Mouse (Mus musculus) midbrain, embryonic 16.5 days (tissue): ENCODE measurements around the gene Exog. TPM values are rescaled to one million over a fixed set of nuclear protein-coding genes. Genes with fewer than 3 reads are reported as not detected.
A peak's percentile ranks its signal among the peaks of the same experiment; 100 is the strongest.

Source experiments
- ATAC-seq: fragments of 200-750 bp; cut with Nextera tagmentation; 2 replicates; pipeline ENCODE4 v1.8.0; 2017; ENCODE audit warnings: moderate TSS enrichment
- H3K27ac ChIP-seq: fragments of 300-500 bp; sonication (generic); 2 replicates; pipeline ENCODE4 v1.5.1; 2014; ENCODE audit warnings: mild to moderate bottlenecking, low read length, mixed read lengths
- H3K27me3 ChIP-seq: fragments of 300-500 bp; sonication (generic); 2 replicates; pipeline ENCODE4 v1.6.1; 2014; ENCODE audit warnings: low read depth, low read length, mixed read lengths; ENCODE audit not compliant: control insufficient read depth, insufficient read depth
- H3K36me3 ChIP-seq: fragments of 300-500 bp; sonication (generic); 2 replicates; pipeline ENCODE4 v1.6.1; 2014; ENCODE audit warnings: mild to moderate bottlenecking, low read length, moderate library complexity, mixed read lengths; ENCODE audit not compliant: control insufficient read depth, insufficient read depth
- H3K4me1 ChIP-seq: fragments of 300-500 bp; sonication (generic); 2 replicates; pipeline ENCODE4 v1.6.1; 2014; ENCODE audit warnings: mild to moderate bottlenecking, low read length, mixed read lengths; ENCODE audit not compliant: control insufficient read depth, insufficient read depth
- H3K4me2 ChIP-seq: fragments of 300-500 bp; sonication (generic); 2 replicates; pipeline ENCODE4 v1.6.1; 2014; ENCODE audit warnings: mild to moderate bottlenecking, low read length, mixed read lengths
- H3K4me3 ChIP-seq: fragments of 300-500 bp; sonication (generic); 2 replicates; pipeline ENCODE4 v1.5.1; 2014; ENCODE audit warnings: low read depth, mild to moderate bottlenecking, low read length, moderate library complexity, mixed read lengths
- H3K9ac ChIP-seq: fragments of 300-500 bp; sonication (generic); 2 replicates; pipeline ENCODE4 v1.6.1; 2014; ENCODE audit warnings: low read depth, low read length, mixed read lengths
- H3K9me3 ChIP-seq: fragments of 300-500 bp; sonication (generic); replicated peaks from 2 replicates; pipeline ENCODE4 v1.6.1; 2014; ENCODE audit warnings: mild to moderate bottlenecking, low read length, mixed read lengths; ENCODE audit not compliant: control insufficient read depth, poor library complexity, severe bottlenecking
- WGBS: fragments of 180-500 bp; shearing (Covaris S2); extraction: QIAGEN DNeasy Blood & Tissue Kit; methylation state at CpG from one replicate; pipeline ENCODE4 v1.1.7; 2014; 5-methylcytosine and 5-hydroxymethylcytosine counted together
- polyA plus RNA-seq: library from polyadenylated mRNA; unstranded; fragments of >200 nt; fragmentation: Nextera tagmentation; extraction: Ambion mirVana; gene quantifications from 2 replicates; pipeline ENCODE4 v1.2.1, GENCODE M21; 2015

Gene Exog
- polyA plus RNA-seq, 1 experiment from 2014 or later, result 53.3 TPM

DNA sequence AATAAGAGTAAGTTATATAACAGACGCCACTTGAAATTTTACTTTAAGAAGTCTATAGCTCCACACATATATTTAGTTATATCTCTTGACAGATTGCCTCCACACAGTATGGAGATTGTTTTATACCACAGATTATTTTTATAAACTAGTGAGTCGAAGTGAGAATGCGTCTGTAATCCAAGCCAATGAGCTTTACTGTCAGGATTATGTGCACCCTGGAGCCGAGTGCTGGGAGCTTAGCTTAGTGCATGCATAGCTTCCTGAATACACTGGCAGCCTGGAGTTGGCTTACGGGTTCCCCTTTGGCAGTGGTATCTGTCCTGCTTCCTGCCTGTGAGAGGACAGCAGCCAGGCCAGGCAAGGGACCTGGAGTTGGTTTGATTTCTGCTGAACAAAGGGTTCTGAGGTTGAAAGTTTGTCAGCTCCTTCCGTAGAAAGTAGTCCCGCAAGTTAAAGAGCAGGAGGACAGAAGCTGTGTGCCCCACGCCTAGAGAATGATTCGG lies 6.2 kb upstream of the Exog start:
- no peaks in the 10 kb centered on the region for H3K4me1 ChIP-seq
- peaks cover 22% of the 10 kb centered on the region for H3K36me3 ChIP-seq
- no peaks in the 10 kb centered on the region for H3K27me3 ChIP-seq
- H3K9ac ChIP-seq, result no peak overlapping the region
- H3K4me3 ChIP-seq, result no peak overlapping the region
- H3K27ac ChIP-seq, result no peak overlapping the region
- no peaks in the 10 kb centered on the region for H3K9me3 ChIP-seq
- no peak overlapping the region for H3K4me2 ChIP-seq
- ATAC-seq, result no peak
- 91% methylated on average over 9 of the region's 9 CpGs for WGBS

DNA sequence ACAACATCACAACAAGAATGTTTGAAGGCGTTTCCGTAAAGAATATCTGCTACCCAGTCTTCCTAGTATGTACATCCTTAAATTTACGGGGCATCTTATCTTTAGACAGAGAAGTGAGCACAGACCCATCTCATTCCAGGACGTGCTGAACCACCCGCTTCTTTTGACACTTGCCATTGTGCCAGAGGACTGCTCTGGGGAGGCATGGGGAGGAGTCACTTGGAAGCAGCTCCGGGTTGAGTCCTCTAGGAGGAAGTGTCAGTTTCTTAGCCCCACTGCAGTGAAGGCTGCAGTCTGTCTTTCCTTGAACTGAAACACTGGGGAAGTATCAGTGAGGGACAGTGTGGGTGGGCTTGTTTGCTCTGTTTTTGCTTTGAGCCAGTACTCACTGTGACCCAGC lies 994 bp downstream of the Exog start:
- WGBS, result 42% methylated on average over 6 of the region's 6 CpGs
- ATAC-seq, result no peak
- peaks cover 13% of the 10 kb centered on the region for H3K4me1 ChIP-seq

DNA sequence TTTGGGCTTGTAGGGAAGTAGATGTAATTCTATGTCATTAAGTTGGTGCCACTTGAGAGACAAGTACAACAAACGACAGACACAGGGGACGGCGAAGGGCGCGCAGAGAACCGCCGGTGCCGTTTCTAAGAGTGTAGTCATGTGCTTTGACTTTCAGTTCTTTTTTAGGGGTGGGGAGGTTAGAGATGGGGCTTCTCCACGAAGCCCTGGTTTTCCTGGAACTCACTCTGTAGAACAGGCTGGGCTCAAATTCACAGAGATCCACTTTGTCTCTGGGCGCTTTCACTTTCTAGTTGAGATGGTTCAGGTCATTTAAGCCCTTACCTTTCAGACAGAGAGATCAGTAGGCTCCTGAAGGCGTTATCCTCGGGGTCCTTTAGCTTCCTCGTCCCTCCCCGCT lies 11.2 kb downstream of the Exog start:
- peaks cover 7% of the 10 kb centered on the region; the same call in 1 of the 2 replicates for H3K36me3 ChIP-seq
- no peak overlapping the region for H3K4me2 ChIP-seq
- 93% methylated on average over 14 of the region's 14 CpGs for WGBS
- no peaks in the 10 kb centered on the region for H3K27me3 ChIP-seq
- no peak overlapping the region for H3K4me3 ChIP-seq
- ATAC-seq, result no peak
- no peak overlapping the region for H3K27ac ChIP-seq
- H3K4me1 ChIP-seq, result no peaks in the 10 kb centered on the region
- no peaks in the 10 kb centered on the region for H3K9me3 ChIP-seq
- no peak overlapping the region for H3K9ac ChIP-seq

More for the DNA sequence above, 994 bp downstream of the Exog start:
- H3K4me3 ChIP-seq, result peak overlapping the region; percentile 95
- H3K27me3 ChIP-seq, result no peaks in the 10 kb centered on the region
- peak overlapping the region; percentile 92 for H3K4me2 ChIP-seq
- H3K27ac ChIP-seq, result no peak overlapping the region
- H3K36me3 ChIP-seq, result peaks cover 15% of the 10 kb centered on the region
- H3K9ac ChIP-seq, result peak overlapping the region; percentile 82
- H3K9me3 ChIP-seq, result no peaks in the 10 kb centered on the region

DNA sequence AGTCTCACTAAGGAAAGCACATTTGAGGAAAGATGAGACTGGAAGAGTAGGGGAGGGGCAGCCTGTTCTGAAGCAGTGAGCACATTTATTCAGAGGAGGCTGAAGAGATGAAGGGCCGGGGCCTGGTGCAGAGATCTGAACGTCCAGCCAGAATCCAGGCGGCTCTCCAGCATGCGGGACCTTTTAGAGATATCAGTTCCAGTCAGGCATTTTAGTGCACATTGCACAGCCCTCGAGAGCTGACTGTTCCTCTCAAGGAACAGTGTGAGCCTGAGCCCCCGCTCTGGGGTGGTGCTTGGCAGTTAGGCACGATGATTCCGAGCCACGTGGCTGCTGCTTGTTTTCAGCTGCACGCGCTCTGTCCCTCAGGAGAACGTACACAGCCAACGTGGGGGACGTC lies 12.4 kb downstream of the Exog start:
- Histone ChIP-seq H3K4me2 (no peak overlapping the region), H3K27ac (no peak overlapping the region), H3K4me3 (no peak overlapping the region), H3K9ac (no peak overlapping the region), H3K36me3 (peaks cover 5% of the 10 kb centered on the region), H3K9me3 (no peaks in the 10 kb centered on the region), H3K4me1 (no peaks in the 10 kb centered on the region), H3K27me3 (no peaks in the 10 kb centered on the region)
- no peak for ATAC-seq
- WGBS, result 92% methylated on average over 14 of the region's 14 CpGs

- H3K9me3 ChIP-seq, result no peaks in the 10 kb centered on the region
- no peak for ATAC-seq
- WGBS, result 44% methylated on average over 8 of the region's 8 CpGs
- H3K36me3 ChIP-seq, result peaks cover 15% of the 10 kb centered on the region
- no peaks in the 10 kb centered on the region for H3K4me1 ChIP-seq
- H3K27me3 ChIP-seq, result no peaks in the 10 kb centered on the region
- no peak overlapping the region for H3K9ac ChIP-seq
- H3K27ac ChIP-seq, result no peak overlapping the region
- H3K4me2 ChIP-seq, result no peak overlapping the region
- H3K4me3 ChIP-seq, result no peak overlapping the region
Measured at GRCm38 (mm10) chr9:119460410-119460809, 15.7 kb downstream of the Exog start.

DNA sequence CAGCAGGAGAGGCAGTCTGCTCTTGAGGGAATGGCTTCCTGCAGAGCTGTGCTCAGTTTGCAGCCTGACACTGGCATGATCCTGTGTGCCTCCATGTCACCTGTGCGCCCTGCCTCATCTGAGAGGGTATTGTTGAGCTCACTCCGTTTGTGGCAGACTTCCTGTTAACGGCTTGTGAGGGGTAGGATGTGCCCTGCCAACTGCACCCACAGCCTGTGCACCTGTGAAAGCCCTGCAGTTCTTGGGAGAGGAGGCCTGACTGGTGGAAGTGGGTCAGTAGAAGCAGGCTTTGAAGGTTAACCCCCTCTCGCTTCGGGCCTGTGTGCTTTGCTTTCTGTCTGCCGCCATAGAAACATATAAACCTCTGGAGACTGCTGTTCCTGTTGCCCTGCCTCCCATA lies 20.3 kb downstream of the Exog start:
- Histone ChIP-seq H3K36me3 (peaks cover 32% of the 10 kb centered on the region), H3K9ac (no peak overlapping the region), H3K27me3 (no peaks in the 10 kb centered on the region), H3K4me2 (no peak overlapping the region), H3K27ac (no peak overlapping the region), H3K4me3 (no peak overlapping the region), H3K9me3 (no peaks in the 10 kb centered on the region), H3K4me1 (no peaks in the 10 kb centered on the region)
- 67% methylated on average over 6 of the region's 6 CpGs for WGBS
- no peak for ATAC-seq

DNA sequence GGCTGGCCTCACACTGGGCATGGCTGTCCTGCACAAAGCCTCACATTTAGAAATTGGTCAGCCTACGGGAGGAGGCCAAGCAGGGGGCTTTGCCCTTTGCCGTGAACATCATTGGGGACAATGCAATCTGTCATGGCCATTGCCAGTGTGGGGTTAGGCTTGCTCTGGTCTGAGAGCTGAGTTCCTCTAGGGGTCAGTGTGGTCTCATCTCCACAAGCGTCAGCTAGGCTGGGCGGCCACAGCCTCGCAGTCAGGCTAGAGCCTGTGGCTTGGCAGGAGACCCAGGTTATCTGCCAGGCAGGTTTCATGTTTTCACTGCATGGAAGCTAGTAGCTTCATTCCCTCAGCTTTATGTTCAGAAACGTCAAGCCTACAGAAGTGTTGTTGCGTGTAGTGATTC lies 20.9 kb downstream of the Exog start:
- 54% methylated on average over 7 of the region's 7 CpGs for WGBS
- Histone ChIP-seq H3K4me1 (no peaks in the 10 kb centered on the region), H3K27ac (no peak overlapping the region), H3K4me2 (no peak overlapping the region), H3K9ac (no peak overlapping the region), H3K9me3 (no peaks in the 10 kb centered on the region), H3K4me3 (no peak overlapping the region), H3K27me3 (no peaks in the 10 kb centered on the region), H3K36me3 (peaks cover 32% of the 10 kb centered on the region)
- peak; percentile 54 for ATAC-seq

DNA sequence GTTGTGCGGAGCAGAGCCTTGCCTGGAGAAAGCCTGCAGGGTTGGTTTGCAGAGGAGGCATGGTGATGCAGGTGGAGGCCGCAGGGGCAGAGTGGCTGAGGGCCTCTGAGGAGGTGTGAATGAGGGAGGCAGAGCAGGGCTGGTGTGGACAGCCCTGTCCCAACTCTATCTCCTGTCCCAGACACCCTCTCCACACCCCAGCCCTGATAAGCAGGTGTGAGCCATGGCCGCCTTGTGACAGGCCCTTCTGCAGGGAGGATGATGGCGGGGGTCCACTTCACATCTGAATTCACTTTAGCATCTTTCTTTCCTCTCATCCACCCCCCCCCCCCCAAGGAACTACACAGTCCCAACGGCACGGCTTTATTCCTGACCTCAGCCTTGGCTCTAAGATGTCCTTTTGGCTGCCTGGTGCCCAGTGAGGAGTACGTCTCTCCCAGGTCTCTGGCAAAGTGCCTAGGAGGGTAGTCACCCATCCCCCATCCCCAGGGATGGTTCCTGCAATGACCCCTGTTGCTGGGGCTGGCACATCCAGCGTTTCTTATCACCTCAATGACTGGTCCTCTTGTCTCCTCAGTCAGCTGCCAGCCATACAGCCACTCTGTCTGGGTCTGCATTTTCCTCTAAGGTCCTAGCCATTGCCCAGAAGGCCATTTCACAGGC lies 25.1 kb downstream of the Exog start:
- H3K4me1 ChIP-seq, result no peaks in the 10 kb centered on the region
- H3K27ac ChIP-seq, result no peak overlapping the region
- H3K4me2 ChIP-seq, result no peak overlapping the region
- peaks cover 23% of the 10 kb centered on the region for H3K36me3 ChIP-seq
- no peak overlapping the region for H3K4me3 ChIP-seq
- no peak for ATAC-seq
- WGBS, result 79% methylated on average over 8 of the region's 8 CpGs
- H3K27me3 ChIP-seq, result no peaks in the 10 kb centered on the region
- no peak overlapping the region for H3K9ac ChIP-seq
- H3K9me3 ChIP-seq, result no peaks in the 10 kb centered on the region

GRCm38 (mm10) chr9:119472412-119472918 lies 27.7 kb downstream of the Exog start:
- WGBS, result 84% methylated on average over 11 of the region's 11 CpGs
- Histone ChIP-seq H3K9ac (no peak overlapping the region), H3K36me3 (peaks cover 6% of the 10 kb centered on the region; the same call in 1 of the 2 replicates), H3K4me1 (no peaks in the 10 kb centered on the region), H3K27ac (no peak overlapping the region), H3K4me2 (no peak overlapping the region), H3K9me3 (no peaks in the 10 kb centered on the region), H3K4me3 (no peak overlapping the region), H3K27me3 (no peaks in the 10 kb centered on the region)
- ATAC-seq, result no peak
